Mouse (Mus musculus) small intestine, adult 2 months (tissue): ENCODE data around the gene Syngap1.

ENCODE experiments used
- CTCF ChIP-seq: fragments of 200-500 bp; IDR thresholded peaks from 2 replicates; pipeline ENCODE4 v1.5.1; 2012; ENCODE audit warnings: low read depth, mild to moderate bottlenecking, control low read depth, inconsistent platforms, low read length, moderate library complexity, mixed read lengths; ENCODE audit not compliant: insufficient replicate concordance, insufficient read length; ENCODE audit errors: extremely low read depth
- POLR2A ChIP-seq: fragments of 200-500 bp; IDR thresholded peaks from 2 replicates; pipeline ENCODE4 v1.6.1; 2012; ENCODE audit warnings: low read depth, mild to moderate bottlenecking, control low read depth, inconsistent platforms, low read length, moderate library complexity

GRCm38 (mm10) chr17:26958880-26959279 is 17.8 kb downstream of the Syngap1 start:
- TF ChIP-seq CTCF: no peak
- TF ChIP-seq POLR2A: no peak
